In genomic region chr14:77934431-77934830, GRCm38 (mm10) we compare ENCODE assay signal across 20 mouse cellular contexts. TPM values are rescaled to one million over a fixed set of nuclear protein-coding genes. Genes with fewer than 3 reads are reported as not detected.
DNase-seq lines count a peak whose midpoint lies in the region; TF ChIP-seq lines count a peak whose summit lies in the region.
"Had no signal": no experiment of that assay in that cellular context is flagged by ENCODE, and none has a peak within 500 bp of the region (broad histone marks: within the 10 kb centered on the region; RNA-seq: fewer than 3 reads in every experiment).

No protein-coding gene starts in this region.

- intact Hi-C loops in left cerebral cortex, postnatal 4 days (cut with DNase I): no loop called here

- no peak overlapping the region for H3K27ac ChIP-seq in cerebellum, adult 2 months (ENCODE audit: insufficient read depth, low read length)
- H3K27ac ChIP-seq: embryonic facial prominence, embryonic 10.5 days; embryonic facial prominence, embryonic 12.5 days; forebrain, embryonic 13.5 days; forebrain, embryonic 15.5 days had no signal

- no peak for TF ChIP-seq CTCF in cerebellum, adult 2 months (IDR thresholded peaks at IDR 0.05; ENCODE audit: borderline replicate concordance, insufficient read depth, low read depth, low read length)

- H3K27me3 ChIP-seq in cerebellum, adult 2 months (ENCODE audit: control insufficient read depth, insufficient read depth, low read length): no peaks in the 10 kb centered on the region
- H3K27me3 ChIP-seq: CH12.LX; embryonic facial prominence, embryonic 12.5 days; forebrain, embryonic 13.5 days; forebrain, embryonic 15.5 days had no signal

- 28% methylated on average over 3 of the region's 3 CpGs for WGBS in cerebellum, adult 2 months

- H3K4me3 ChIP-seq in cerebellum, adult 2 months (replicated peaks; ENCODE audit: insufficient read depth, low read depth, low read length): no peak overlapping the region
- H3K4me3 ChIP-seq: embryonic facial prominence, embryonic 10.5 days; embryonic facial prominence, embryonic 12.5 days; forebrain, embryonic 13.5 days; forebrain, embryonic 15.5 days had no signal

- peak; percentile 18 to 45 for DNase-seq in cerebellum, adult 2 months
- DNase-seq in cerebellum, adult 8-10 months: no peak
- DNase-seq in cerebellum, postnatal 10 days: peak; percentile 79 to 86
- DNase-seq in cerebellum, adult 18-20 months: no peak
- peak; percentile 60 to 70 for DNase-seq in cerebellum, postnatal 25 days
- DNase-seq in cerebellum, adult 11-12 months: no peak
- peak; percentile 46 for DNase-seq in left cerebral cortex, postnatal 4 days
- no peak for DNase-seq in left cerebral cortex, adult 8-10 months (ENCODE audit: low spot score in 2 of 2)
- DNase-seq: adrenal gland, adult 8-10 months; adrenal gland, postnatal 14 days; adrenal gland, postnatal 36 days; B cell, adult 2 months; forebrain, postnatal 0 days had no signal

- TF ChIP-seq POLR2A in cerebellum, adult 2 months (IDR thresholded peaks at IDR 0.05; ENCODE audit: borderline replicate concordance, insufficient read depth, low read length): no peak

- H3K4me1 ChIP-seq in cerebellum, adult 2 months (ENCODE audit: control insufficient read depth, insufficient read depth, low read length): no peaks in the 10 kb centered on the region
- H3K4me1 ChIP-seq: forebrain, embryonic 15.5 days had no signal

RNA-seq across cellular contexts. Expression of gene Epsti1, which starts 30.4 kb away (rescaled TPM):
- 0.25 and 0.28 TPM in 2 replicates for polyA plus RNA-seq in cerebellum, adult 2 months (2012; rRNA removed)
- under 1 TPM in 1 of 2 experiments, not detected in 1; 0.24 TPM for total RNA-seq in left cerebral cortex, postnatal 4 days (2021)
- total RNA-seq in left cerebral cortex, adult 8-10 months (2022): 1 to 10 TPM in 1 of 4 experiments, under 1 TPM in 2, not detected in 1; 0.23 to 1.2 (median 0.59) TPM
- total RNA-seq: G1E had no signal
- polyA plus RNA-seq: G1E, Patski had no signal

RNA-seq across cellular contexts. Expression of gene Dnajc15, which starts 59.5 kb away (rescaled TPM):
- polyA plus RNA-seq in cerebellum, adult 2 months (2012; rRNA removed): 35.5 and 39.7 TPM in 2 replicates
- 10 to 100 TPM; 36.5 to 36.7 TPM for total RNA-seq in left cerebral cortex, postnatal 4 days (2021)
- total RNA-seq in left cerebral cortex, adult 8-10 months (2022): 10 to 100 TPM; 61.9 to 93.7 (median 76.7) TPM

Comparison
In these comparisons a context has a peak if more than half of its experiments do, and no peak if none do; other contexts are left out.
1. DNase-seq: peak in cerebellum, adult 2 months (2 of 2), cerebellum, postnatal 10 days (2 of 2), cerebellum, postnatal 25 days (2 of 2) and left cerebral cortex, postnatal 4 days (single experiment); none in cerebellum, adult 8-10 months (single experiment), cerebellum, adult 18-20 months (0 of 2), cerebellum, adult 11-12 months (single experiment) and left cerebral cortex, adult 8-10 months (0 of 2).